Mouse (Mus musculus): Measurements from ENCODE around the gene Klhl7.

Klhl7 gene

GRCm38 (mm10) chr5:24100106-24100809 lies at the start of gene Klhl7:
TSS of gene Klhl7 (plus strand) at chr5:24100605.
- DNase-seq: peak; percentile 86

GRCm38 (mm10) chr5:24051755-24052675 lies 48.4 kb upstream of the Klhl7 start:
- DNase-seq: no peak

DNA sequence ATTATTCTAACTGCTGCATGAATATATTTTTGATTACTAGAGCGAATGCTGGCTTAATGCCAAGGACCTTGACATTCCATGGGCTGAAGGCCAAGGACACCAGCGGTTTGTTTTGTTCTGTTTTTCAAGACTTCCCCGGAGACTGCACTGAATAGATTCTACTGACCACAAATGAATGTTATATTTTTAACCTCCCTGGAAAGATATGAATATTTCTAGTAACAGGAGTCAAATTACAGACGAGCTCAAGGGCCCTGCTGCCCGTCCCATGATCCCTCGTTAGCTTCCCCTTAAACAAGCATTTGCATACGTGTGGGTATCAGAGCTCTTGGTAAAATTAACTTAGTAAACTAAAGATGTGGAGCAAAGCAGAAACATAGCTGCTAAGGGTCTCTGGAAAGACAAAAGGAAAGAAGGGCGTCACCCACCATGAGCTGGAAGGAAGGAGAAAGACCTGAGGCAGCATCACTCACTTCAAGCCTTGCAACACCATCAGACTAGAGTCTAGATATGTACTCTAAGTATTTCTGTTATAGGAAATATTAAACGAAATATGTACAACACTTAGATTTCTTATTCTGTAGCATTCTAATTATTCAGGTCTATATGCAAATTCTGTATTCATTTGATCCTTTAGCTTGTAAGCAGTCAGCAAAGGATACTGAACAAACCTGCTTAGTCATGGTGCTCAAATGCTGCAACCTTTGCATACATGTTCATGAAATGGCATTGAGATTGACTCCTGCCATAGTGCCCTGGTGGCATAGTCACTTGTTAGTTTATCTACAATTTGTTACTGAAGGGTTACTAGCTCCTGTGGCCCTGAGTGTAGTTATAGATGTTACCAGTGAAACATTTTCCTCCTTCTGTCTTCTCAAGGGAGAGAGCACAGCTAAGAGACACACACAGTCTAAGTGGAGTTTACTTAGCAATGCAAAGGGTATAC lies 46.9 kb upstream of the Klhl7 start:
- no peak for DNase-seq

- DNase-seq: no peak
Measured at GRCm38 (mm10) chr5:24054382-24054781, 46.0 kb upstream of the Klhl7 start.

- DNase-seq: no peak
Measured at GRCm38 (mm10) chr5:24056865-24057264, 43.5 kb upstream of the Klhl7 start.

DNA sequence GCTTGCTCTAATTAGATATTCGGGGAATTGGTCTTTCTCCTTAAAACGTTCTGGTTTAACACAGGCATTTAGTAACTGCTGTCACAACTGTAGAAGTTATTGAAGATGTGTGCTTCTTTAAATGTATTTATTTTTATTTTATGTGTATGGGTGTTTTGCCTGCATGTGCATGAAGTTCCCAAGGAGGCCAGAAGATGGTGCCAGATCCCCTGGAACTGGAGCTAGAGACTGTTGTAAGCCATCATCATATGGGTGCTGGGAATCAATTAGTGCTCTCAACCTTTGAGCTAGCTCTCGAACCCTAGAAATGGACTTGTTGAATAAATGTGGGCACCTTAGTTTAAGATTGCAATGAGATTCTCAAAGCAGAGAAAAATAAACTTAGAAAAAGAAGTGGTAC lies 42.8 kb upstream of the Klhl7 start:
- DNase-seq: no peak

DNA sequence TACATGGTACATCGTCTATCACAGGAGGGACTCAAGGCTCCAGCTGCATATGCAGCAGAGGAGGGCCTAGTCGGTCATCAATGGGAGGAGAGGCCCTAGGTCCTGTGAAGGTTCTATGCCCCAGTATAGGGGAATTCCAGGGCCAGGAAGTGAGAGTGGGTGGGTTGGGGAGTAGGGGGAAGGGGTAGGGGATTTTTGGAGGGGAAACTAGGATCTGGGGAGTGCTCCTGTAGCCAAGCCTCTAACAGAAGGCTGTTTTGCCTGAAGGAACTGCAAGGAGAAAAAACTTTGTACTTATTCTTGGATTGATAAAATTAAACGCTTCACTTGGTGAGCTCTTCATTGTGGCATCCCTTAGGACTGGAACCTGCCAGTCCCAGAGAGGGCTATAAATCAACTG lies 39.5 kb upstream of the Klhl7 start:
- DNase-seq: no peak

GRCm38 (mm10) chr5:24063034-24063433 lies 37.4 kb upstream of the Klhl7 start:
- DNase-seq: no peak

- DNase-seq: no peak
Measured at GRCm38 (mm10) chr5:24063545-24063944, 36.9 kb upstream of the Klhl7 start.

GRCm38 (mm10) chr5:24068955-24069354 lies 31.4 kb upstream of the Klhl7 start:
- no peak for DNase-seq

- no peak for DNase-seq
Measured at GRCm38 (mm10) chr5:24072031-24072430, 28.4 kb upstream of the Klhl7 start.

GRCm38 (mm10) chr5:24076986-24077718 lies 23.3 kb upstream of the Klhl7 start:
- peak; percentile 69 for DNase-seq

DNA sequence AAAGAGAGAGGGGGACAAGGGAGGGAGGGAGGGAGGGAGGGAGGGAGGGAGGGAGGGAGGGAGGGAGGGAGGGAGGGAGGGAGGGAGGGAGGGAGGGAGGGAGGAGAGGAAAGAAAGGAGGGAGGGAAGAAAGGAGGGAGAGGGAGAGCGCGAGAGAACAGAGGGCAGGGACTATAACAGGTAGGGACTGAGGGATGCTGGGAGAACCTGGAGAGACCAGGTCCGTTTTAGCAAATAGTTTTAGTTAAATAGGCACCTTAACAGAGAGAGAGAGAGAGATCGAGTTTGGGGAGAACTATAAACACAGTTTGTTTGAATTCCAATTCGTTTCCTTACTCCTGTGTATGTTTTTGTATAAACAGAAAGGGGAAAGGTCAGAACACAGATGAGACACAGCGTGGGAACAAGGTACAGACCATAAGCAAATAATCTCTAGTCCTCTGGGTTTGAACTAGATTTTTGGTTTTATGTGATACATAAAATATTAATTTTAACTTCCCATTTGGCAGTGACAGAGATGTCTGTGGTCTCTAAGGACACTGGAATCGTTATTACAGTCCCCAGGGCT lies 22.6 kb upstream of the Klhl7 start:
- DNase-seq: no peak

DNA sequence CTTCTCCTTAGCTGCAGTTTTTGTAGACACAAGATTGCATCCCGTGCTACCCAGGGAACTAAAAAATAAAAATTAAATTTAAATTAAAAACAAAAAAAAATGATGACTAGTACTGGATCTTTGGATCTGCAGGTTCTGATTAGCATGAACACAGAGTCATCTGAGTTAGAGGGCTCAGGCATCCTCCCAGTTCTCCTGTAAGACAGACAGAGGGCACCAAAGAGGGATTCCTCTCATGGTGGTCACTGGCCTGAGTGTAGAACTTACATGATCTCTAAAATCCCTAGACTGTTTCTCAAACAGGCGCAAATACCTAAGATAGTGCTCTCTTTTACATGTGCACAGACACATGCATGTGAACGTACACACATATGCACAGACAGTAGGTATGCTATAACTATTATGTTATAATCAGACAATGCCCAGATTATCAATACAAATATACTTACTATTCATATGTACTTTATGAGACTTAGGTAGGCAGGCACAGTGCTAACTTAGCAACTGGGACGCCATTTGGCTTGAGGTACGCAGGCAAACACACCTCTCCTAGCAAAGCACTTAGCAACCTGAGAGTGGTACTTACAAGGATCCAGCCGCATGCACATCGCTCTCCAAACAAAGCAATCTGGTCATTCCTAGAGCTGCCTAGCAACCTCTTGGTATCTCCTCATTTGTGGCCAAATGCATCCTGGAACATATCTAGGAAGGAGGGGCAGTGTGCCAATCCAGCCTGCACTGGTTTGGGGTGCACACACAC lies 21.8 kb upstream of the Klhl7 start:
- no peak for DNase-seq

DNA sequence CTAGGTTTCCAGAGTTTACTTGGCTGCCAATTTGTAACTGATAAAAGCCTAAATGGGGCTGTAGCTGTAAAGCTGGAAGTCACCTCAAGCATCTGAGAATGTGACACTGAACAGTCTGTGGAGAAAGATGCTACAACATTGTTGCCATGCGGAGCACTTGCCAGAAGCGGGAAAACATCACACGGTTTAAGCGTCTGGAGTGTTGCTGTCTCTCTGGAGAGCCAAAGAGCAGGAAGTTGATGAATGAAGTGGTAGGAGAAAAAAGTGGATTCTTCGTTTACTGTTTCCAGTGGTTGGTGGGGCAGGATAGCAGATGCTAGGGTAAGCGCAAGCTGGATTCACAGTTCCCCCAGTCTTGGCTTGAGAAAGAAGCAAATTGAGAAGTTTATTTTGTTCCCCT lies 19.6 kb upstream of the Klhl7 start:
- DNase-seq: no peak

- no peak for DNase-seq
Measured at GRCm38 (mm10) chr5:24084835-24085234, 15.6 kb upstream of the Klhl7 start.

- DNase-seq: no peak
Measured at GRCm38 (mm10) chr5:24086241-24086640, 14.2 kb upstream of the Klhl7 start.

GRCm38 (mm10) chr5:24086865-24087264 lies 13.5 kb upstream of the Klhl7 start:
- DNase-seq: no peak

DNA sequence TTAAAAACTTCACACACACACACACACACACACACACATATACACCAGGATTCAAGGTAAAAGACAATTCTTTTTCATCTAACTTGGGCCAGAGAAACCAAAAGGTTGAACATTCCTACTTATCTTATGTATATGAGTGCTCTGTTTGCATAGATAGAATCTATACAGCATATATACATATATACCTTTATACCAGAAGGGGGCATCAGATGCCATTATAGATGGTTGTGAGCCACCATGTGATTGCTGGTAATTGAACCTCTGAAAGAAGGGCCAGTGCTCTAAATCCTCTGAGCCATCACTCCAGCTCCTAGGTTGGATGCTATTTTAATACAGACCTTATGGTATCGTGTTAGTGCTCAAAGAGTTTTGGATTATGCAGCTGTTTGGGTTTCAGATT lies 12.0 kb upstream of the Klhl7 start:
- DNase-seq: no peak

DNA sequence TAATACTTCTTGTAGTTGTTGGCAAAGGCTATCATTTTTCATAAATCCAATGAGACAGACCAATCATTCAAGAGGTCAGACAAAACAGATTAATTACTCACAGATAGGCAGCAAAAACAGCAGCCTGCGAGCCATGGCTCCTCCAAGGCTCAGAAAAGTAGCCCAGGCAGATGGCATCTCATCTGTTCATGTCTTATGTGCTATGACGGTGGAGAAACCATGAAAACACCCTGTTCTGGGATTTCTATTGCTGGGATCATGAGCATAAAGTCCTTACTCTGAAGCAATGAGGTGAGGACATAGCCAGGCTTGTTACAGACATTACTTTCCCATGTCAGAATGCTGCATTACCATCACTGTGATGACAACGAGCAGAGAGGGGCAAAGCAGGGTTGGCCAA lies 7.9 kb upstream of the Klhl7 start:
- DNase-seq: no peak

- DNase-seq: no peak
Measured at GRCm38 (mm10) chr5:24095393-24095792, 5.0 kb upstream of the Klhl7 start.

Measured in cerebellum, adult 8-10 months (tissue).